Mouse (Mus musculus): Measurements from ENCODE around the gene Gm36028. TPM values are rescaled to one million over a fixed set of nuclear protein-coding genes. Genes with fewer than 3 reads are reported as not detected.

The Gm36028 gene
- total RNA-seq, 1 experiment from 2014 or later = 0.41 TPM

GRCm38 (mm10) chr16:37860213-37860612, 733 bp downstream of the Gm36028 start:
- DNase-seq = no peak

DNA sequence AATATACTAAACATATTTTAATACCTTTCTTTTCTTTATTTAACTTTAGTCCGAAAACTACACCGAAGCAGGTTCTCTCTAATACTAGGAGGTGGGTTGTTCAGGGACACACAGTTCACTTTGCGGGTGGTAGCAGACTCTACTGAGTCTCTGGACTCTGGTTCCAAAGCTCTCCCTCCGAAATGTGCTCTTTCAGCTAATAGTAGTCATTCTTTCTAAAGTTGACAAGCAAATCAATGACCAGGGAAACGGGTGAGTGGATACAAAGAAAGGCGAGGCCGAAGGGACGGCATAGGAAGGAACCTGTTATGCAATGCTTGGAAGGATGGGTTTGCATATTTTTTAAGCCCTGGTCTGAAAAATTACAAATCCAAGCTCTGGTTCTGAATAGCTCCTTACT, 3.5 kb downstream of the Gm36028 start:
- no peak for DNase-seq

DNA sequence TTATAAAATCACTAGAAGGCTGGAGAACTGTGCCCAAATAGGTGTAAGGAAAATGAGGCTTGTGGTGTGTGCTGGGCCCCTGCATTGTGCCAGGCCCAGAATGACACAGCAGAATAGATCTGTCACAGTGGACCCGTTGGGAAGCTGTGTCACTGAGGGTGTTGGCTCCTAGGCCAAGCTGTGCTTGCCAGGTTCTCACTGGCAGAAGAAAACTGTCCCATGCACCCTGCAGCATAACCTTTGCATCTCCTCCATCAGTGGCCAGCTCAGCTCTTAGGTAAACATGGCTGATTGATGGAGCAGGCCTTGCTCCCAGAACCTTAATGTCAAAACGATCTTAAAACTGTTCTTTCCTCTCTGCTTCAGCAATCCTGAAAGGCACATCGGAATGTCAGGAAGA, 4.6 kb downstream of the Gm36028 start:
- DNase-seq = no peak

GRCm38 (mm10) chr16:37855583-37855982, 5.4 kb downstream of the Gm36028 start:
- no peak for DNase-seq

DNA sequence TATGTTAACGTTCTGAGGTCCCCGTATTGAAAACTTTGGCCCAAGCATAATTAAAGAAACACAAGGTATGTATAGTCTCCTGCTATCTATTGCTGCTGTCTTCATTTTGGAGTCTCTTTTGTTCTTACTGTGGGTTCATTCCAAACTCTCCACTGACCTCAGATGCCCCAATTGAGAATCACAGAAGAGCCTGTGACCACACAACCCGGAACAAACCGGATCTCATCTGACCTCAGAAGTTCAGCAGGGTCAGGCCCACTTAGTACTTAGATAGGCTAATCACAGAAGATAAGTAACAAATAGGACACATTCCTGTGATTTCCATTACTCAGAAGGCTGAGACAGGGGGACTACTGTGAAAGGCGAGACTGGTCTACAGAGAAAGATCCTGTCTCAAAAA, 6.4 kb downstream of the Gm36028 start:
- DNase-seq = no peak

GRCm38 (mm10) chr16:37854054-37854453, 6.9 kb downstream of the Gm36028 start:
- no peak for DNase-seq

DNA sequence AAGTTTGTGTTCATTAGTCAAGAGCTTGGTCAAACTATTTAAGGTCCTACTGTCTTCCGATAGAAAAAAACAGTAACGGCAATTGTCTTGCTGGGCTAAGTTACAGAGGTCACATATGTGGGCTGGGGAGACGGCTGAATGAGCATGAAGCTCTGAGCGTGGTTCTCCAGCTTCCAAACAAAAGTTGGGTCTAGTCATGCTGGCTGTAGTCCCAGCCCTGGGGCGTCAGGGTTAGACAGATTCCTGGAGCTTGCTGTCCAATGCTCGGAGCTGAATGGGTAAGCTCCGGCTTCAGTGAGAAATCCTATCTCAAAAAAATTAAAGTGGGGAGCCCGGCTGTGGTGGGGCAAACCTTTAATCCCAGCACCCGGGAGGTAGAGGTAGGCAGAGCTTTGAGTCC, 7.7 kb downstream of the Gm36028 start:
- peak; percentile 26 for DNase-seq

- peak; percentile 51 for DNase-seq
Measured at GRCm38 (mm10) chr16:37851366-37851765, 9.6 kb downstream of the Gm36028 start.

- no peak for DNase-seq
Measured at GRCm38 (mm10) chr16:37847081-37847480, 13.9 kb downstream of the Gm36028 start.

DNA sequence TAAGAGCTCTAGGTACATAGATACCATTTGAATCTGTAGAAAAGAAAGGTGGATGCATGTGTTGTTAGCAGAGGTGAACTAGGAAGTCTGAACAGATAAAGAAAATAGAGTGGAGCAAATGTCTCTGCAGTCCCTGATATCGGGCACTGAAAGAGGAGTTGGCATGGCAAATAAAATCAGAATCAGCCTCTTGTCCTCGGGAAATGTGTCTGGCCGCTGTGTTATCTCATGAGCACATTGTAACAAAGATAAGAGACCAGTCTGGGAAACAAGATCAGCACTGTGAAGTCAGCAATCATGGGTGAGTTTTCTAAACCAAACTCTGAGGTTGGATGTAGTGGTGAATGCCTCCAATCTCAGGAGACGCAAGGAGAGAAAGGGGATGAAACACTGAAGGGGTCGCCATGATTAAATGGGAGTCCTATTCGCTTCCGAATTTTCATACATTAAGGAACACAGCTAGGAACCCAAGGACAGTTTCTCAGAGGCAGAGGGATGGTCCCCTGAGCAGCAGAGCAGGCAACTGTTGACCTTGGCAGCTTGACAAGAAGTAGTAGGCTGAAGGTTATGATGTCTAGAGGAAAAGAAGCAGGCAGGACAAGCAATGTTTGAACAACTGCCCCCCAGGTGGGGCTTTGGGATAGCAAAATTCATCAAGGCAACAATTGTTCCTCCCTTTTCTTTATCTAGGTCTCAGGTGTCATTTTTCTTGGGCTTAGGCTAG, 15.6 kb downstream of the Gm36028 start:
- peak; percentile 58 for DNase-seq

DNA sequence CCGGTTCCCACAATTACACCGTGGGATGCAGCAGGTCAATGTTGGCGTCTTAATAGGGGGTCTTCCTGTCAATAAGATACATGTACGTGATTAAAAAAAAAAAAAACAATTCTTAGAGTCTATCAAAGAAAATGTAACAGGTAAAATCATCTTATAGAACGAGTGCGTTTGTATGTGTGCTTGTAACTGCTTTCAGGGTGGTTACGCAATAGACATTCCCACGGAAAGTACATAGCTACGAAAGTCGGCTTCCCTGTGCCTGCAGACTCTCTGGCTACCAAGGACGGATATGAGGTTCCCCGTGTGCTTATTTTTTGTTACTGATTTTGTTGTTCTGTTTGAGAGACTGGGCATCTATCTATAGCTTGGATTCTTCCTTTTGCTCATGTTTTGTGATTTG, 17.2 kb downstream of the Gm36028 start:
- DNase-seq = no peak

GRCm38 (mm10) chr16:37842439-37842838, 18.5 kb downstream of the Gm36028 start:
- no peak for DNase-seq

DNA sequence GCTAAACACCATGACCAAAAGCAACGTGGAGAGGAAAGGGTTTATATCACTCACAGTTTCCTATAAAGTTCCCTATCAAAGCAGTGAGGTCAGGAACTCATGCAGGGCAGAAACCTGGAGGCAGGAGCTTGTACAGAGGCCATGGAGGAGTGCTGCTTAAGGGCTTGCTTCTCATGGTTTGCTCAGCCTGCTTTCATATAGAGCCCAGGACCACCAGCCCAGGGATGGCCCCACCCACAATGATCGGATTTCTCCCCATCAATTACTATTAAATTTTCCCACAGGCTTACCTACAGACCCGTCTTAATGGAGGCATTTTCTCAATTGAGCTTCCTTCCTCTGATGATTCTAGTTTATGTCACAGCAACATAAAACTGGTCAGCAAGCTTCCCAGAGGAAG, 23.4 kb downstream of the Gm36028 start:
- DNase-seq = no peak

GRCm38 (mm10) chr16:37831041-37831440, 29.9 kb downstream of the Gm36028 start:
- DNase-seq = no peak

DNA sequence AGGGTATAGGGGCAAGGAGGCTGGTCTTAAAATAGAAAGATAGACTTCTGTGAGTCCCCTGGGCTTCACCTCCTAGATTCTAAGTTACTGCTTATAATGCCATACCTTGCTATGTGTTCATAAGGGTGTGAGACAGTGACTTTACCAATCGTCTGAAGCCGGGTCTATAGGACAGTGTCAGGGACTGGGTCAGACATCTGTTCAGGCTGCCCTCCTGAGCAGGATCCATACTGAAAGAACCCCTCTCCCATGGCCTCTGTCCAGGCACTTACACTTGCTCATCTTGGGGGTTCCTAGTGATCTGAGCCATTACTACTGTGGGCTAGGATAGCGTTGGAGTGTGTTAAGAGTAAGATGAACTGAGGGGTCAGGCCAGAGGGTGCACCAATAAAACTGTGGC, 34.7 kb downstream of the Gm36028 start:
- DNase-seq = no peak

- DNase-seq = no peak
Measured at GRCm38 (mm10) chr16:37824778-37825505, 36.0 kb downstream of the Gm36028 start.

DNA sequence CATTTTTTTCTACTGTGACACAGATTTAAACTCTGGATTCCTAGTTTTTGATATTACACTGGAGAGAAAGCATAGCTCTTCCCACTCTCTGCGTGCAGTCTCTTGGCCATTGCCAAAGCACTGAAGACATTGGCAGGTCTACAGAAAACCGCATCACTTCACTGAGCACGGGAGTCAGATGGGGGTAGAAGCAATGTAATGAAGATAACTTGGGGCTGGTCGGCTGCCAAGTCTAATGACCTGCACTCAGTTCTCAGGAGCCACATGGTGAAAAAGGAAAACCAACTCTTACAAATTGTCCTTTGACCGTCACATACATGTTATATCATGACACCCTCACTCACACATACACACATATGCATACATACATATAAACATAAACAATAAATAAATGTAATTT, 37.0 kb downstream of the Gm36028 start:
- no peak for DNase-seq

DNA sequence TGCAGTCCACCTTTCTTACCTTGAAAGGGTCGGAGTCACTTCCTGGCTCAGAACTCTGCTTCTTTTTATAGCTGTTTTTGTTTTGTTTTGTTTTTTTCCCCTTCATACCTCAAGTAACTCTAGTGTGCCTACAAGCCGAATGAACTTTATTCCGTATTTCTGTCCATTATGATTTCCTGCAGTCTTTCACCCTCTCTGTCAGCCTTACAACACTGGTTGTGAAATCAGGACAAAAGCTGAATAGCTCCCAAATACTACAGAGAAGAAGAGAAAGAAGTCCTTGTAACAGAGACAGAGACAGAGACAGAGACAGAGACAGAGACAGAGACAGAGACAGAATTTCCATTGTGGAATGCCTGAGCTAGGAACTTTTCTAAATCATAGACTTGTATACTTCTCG, 43.0 kb downstream of the Gm36028 start:
- DNase-seq = no peak

- peak; percentile 88 for DNase-seq
Measured at GRCm38 (mm10) chr16:37814383-37814971, 46.5 kb downstream of the Gm36028 start.

- no peak for DNase-seq
Measured at GRCm38 (mm10) chr16:37813691-37814382, 47.1 kb downstream of the Gm36028 start.

GRCm38 (mm10) chr16:37812474-37812886, 48.5 kb downstream of the Gm36028 start:
- DNase-seq = peak; percentile 56

DNA sequence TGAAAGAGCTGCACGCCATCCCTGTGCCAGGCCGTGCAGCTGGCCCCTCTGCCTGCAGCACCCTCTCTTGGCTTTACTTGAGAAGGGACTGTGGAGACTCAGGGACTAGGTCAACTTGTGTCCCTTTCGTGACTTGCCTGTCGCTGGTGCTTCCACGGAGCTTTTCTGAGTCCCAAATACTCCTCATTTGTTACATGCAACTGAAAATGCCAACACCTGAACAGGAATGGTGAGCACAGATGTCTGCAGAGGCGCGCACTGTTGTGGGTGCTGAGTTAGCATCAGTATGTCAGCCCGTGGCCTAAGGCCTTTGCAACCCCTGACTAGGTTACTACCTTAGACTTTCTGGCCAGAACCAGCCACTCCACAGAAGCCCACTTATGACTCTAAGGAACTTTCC, 49.1 kb downstream of the Gm36028 start:
- no peak for DNase-seq

GRCm38 (mm10) chr16:37809623-37809992, 51.3 kb downstream of the Gm36028 start:
- no peak for DNase-seq

All from adrenal gland, postnatal 14 days (tissue).